12 mouse cellular contexts compared by ENCODE assay signal in the genomic region with DNA sequence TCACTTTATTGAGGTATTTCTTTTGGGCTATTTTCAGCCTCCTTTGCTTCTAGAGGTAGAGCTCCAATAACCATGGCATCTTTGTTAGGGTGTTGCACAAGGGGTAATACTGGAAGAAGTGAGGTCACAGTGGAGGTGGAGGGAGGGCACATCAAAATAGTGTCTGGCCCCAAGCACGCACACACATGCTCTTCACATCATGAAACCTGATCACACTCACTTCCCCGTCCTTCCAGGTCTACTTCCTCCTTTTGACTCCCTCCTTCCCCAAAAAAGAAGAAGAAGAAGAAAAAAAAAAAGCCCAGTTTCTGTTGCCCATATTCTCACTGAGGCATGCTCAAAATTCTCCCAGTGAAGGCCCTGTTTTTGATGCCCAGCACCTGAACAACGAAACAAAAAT. TPM values are rescaled to one million over a fixed set of nuclear protein-coding genes. Genes with fewer than 3 reads are reported as not detected.
"Had no signal": no experiment of that assay in that cellular context is flagged by ENCODE, and none has a peak within 500 bp of the region (broad histone marks: within the 10 kb centered on the region; RNA-seq: fewer than 3 reads in every experiment).

No protein-coding gene starts in this region.

- DNase-seq: kidney, postnatal 10 days; lung, adult 2 months; lung, postnatal 36 days; retina, postnatal 1 day; right cerebral cortex, postnatal 4 days; spleen, adult 18-20 months; thymus, postnatal 25 days had no signal

- ATAC-seq: lung, postnatal 0 days; midbrain, embryonic 15.5 days had no signal

RNA-seq across cellular contexts. Expression of gene Gm11492, which starts 39.1 kb away (rescaled TPM):
- total RNA-seq: layer of hippocampus, adult 8-10 months; layer of hippocampus, postnatal 25 days; left cerebral cortex, adult 2 months had no signal
